Mouse (Mus musculus): ENCODE measurements at regions not wholly inside any gene's neighbourhood (a gene's known extent, or its start where the extent isn't known, plus 50 kb on each side); places are given as distances from the start of the nearest gene placed in this dataset.

DNA sequence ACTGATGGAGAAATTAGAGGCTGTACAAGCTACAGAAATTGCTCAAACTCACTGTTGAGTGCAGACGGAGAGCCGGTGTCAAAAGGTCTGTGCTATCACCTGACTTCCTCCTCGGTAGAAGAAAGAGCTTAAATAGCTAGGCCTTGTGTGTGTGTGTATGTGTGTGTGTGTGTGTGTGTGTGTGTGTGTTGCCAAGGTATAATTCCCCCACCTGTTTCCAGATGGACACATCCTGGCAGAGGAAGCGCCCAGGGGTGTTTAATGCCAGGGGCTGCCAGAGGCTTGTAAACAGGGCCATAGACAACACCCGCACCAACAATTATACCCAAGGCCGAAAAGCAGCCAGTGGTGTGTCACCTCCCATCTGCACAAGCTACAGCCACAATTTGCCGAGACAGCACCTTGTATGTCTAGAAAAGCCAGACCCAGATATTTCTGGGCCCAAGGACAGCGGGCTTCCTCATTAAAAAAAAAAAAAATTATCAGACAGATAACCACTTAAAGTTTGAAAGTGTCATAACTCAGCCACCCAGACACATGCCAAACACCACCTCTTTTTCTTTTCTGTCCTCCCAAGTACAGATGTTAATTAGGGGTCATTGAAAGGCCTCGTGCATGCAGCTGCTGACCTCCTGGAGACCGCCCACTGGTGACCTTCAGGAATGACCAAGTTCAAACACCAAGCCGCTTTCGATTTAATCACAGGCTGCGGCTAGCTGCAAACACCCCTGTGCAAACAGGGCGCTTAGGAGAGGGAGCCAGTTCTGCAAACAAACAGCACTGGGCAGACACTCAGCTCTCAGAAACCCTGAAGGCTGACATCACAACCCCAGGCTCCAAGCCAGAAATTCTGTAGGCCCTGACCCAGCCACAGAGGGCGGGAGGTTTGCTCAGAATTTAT, 188.0 kb upstream of the Ubl3 start:
- no peak for DNase-seq

GRCm38 (mm10) chr5:148739672-148740071, 187.1 kb upstream of the Ubl3 start:
- no peak for DNase-seq

GRCm38 (mm10) chr5:148739141-148739540, 186.6 kb upstream of the Ubl3 start:
- DNase-seq = no peak

GRCm38 (mm10) chr5:148729541-148729940, 177.0 kb upstream of the Ubl3 start:
- DNase-seq = no peak

- DNase-seq = no peak
These were observed 175.9 kb upstream of the Ubl3 start for GRCm38 (mm10) chr5:148728492-148728891.

DNA sequence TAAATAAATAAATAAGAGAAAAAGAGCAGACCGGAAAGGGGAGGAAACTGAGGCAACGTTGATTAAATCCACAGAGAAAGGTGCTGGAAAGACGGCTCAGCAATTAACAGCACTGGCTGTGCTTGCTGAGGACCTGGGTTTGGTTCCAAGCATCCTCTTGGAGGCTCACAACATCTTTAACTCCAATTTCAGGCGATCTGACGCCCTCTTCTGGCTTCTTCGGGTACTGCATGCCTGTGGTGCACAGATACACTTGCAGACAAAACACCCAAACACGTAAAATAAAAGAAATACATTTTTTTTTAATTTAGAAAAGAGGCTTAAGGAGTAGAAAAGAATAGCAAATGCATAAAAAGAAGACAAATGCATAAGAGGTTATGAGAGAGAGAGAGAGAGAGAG, 173.9 kb upstream of the Ubl3 start:
- no peak for DNase-seq

DNA sequence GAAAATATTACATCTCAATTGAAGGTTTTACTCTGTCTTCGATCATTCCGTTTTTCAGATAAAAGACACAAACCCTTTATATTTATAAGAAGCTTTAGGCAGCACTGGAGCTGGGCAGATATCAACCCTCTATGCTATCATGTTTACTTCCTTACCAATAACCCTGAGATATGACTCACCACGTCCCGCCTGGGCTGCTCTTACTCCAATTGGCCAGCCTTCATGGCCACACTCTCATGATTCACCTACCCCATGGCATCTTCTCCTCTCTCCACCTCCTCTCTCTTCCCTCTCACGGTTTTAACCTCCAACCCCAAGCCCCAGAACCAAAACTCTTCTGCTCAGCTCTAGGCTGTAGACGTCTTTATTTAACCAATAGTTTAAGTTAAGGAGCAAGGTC, 171.9 kb upstream of the Ubl3 start:
- DNase-seq = no peak

DNA sequence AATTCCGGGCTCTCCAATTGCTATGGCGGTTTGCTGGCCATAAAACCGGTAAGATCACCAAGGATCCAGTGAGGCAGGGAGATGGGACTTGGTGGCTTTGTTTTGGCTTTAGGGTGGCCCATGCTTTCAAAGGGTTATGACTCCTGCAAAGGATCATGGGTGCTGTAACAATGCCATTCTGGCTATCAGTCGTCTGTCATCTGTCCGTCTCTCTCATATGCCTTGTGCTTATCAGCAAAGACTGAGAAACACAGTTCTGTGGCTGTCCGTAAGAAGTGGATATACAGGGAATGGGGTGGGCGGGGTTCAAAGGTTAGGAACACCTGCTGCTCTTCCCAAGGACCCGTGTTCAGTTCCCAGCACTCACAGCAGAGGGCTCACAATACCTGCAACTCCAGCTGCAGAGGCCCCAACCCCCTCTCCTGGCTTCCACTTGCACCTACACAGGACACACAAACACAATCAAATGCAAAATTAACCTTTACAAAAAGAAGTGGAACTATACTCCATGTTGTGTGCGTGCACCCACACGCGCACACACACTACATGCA, 171.2 kb upstream of the Ubl3 start:
- DNase-seq = no peak

DNA sequence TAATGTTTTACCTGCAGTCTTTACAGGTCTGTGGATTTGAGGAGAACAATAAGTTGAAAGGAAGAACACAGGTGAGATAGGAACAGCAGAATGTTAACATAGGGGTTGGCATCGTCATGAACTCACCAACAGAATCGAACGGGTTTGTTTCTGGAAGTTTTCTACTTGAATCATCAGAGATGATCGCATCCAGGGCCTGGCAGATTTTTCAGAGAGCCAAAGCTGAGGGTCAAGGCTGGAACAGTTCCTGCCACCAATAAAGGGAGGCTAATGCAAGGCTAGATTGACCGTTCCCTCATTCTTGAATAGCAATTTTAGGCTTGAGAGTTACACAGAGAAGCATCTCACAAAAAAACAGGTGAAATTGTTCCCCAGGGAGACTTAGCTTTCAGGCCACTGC, 168.0 kb upstream of the Ubl3 start:
- DNase-seq = no peak

DNA sequence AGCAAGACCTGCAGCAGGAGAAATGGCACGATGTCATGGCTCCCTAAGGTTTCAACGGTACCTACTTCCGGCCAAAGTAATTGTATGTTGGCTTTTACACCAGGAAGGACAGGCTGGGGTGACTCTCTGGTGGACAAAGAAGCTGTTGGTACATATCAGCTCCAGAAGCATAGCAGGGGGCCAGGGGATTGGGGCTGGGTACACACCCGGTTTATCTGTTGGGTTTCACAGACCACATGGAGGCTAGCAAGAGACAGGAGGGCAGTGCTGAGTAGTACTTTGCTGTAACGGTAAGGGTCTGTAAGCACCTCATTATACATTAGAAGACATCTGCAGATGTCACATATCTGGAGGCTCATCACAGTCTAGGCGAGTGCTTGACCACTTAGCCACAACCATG, 164.0 kb upstream of the Ubl3 start:
- DNase-seq = no peak

DNA sequence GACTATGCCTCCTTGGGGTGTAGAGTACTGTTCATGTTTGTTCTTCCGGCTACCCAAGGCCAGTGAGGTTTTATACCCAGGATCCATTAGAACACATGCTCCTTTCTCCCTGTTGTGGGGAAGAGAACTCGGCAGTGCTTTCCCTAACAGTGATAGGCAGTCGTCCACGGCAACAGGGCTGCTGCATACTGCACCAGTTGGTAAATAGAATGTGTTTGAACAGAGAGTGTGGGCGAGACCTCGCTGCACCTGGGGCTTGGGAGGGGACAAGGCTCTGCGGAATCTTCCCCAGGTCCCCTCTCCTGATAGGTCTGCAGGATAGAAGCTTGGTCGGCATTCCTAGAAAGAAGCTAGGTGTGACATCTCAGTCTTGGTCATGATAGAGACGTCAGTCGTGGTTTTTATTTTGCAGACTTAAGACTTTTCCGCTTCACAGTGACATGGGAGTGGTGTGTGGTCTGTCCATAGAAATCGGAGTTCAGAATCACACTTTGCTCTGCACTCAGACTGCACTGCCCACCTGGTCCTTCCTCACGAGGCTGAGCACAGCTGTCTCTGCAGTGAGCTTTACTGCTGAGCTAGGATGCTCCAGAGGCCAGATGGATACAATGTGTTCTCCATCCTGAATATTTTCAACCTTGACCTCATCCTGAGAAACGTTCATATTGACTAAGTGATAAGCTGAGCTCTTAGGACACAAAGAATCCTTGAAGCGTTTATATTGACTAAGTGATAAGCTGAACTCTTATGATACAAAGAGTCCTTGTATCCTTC, 162.8 kb upstream of the Ubl3 start:
- DNase-seq = no peak

GRCm38 (mm10) chr5:148714807-148715206, 162.2 kb upstream of the Ubl3 start:
- no peak for DNase-seq

DNA sequence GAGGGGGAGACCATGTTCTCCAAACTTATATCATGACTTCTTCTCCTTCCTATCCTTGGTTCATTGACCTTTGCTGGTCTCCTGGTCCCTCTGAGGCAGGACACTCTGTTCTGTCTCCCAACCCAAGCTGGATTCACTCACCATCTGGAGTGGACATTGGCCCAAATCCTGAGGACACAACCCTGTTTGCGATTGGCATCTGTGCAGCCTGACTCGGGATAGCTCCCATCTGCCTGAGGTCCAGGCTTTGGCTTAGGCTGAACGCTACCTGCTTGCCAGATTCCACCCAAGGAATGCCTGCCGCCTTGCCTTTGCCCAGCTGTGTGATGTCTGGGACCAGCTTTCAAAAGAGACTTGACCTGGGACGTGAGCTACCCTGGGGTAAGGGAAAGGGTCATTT, 161.2 kb upstream of the Ubl3 start:
- no peak for DNase-seq

GRCm38 (mm10) chr5:148713039-148713438, 160.4 kb upstream of the Ubl3 start:
- DNase-seq = no peak

- DNase-seq = no peak
These were observed 159.0 kb upstream of the Ubl3 start for GRCm38 (mm10) chr5:148711570-148711969.

GRCm38 (mm10) chr5:148709111-148709771, 156.7 kb upstream of the Ubl3 start:
- peak; percentile 36 to 65 for DNase-seq

GRCm38 (mm10) chr5:148708014-148708741, 155.6 kb upstream of the Ubl3 start:
- DNase-seq = no peak

DNA sequence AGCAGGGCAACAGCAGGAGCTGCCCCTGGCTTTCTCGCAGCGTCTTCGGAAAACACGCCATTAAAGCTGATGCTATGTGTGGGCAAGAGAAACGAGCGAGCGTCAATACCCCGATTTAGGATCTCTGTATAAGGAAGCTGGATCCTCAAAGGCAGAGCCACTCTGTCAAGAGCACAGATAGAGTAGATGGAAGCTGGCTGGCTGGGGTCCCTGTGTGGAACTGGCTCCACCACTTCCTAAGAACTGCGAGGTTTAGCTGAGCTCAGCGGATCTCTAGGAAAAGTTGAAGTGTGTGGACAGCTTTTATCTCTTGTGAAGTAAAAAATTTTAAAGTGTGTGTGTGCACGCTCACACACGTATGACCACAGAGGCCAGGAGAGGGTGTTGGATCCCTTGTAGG, 154.7 kb upstream of the Ubl3 start:
- DNase-seq = no peak

- no peak for DNase-seq
These were observed 153.9 kb upstream of the Ubl3 start for GRCm38 (mm10) chr5:148706323-148707120.

GRCm38 (mm10) chr5:148704769-148705168, 152.2 kb upstream of the Ubl3 start:
- DNase-seq = no peak

- DNase-seq = no peak
These were observed 149.3 kb upstream of the Ubl3 start for GRCm38 (mm10) chr5:148701859-148702258.

DNA sequence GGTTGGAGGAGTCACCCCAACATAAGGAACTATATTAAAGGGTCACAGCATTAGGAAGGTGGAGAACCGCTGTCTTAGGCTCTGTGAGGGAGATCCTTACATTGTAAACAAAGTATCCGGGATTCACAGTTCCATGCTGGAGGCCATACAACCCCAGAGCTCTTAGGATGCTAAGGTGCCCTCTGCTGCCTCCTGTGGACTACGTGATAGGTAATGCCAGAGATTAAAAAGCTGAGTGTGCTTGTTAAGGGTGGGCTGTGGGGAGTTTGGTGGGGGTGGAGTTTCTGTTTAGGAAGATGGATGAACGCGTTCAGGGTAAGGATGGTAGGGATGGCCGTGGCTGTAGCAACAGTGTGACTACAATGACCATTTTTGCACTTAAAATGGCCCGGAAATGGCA, 148.4 kb upstream of the Ubl3 start:
- DNase-seq = no peak
